Mouse (Mus musculus) heart, adult 9 months (tissue): Measurements from ENCODE around the gene Ptprcap.

Experiments used
- DNase-seq, 2 experiments: peaks; one replicate each; pipeline ENCODE4 v3.0.0; 2022; ENCODE audit warnings: low spot score in 2 of 2

Gene Ptprcap

GRCm38 (mm10) chr19:4194776-4195650 is 41.6 kb downstream of the Ptprcap start:
- DNase-seq: no peak

- DNase-seq: no peak
Measured at GRCm38 (mm10) chr19:4196048-4196447, 42.6 kb downstream of the Ptprcap start.

- peak in 1 of 2 experiments; percentile 48 for DNase-seq
Measured at GRCm38 (mm10) chr19:4196548-4196947, 43.1 kb downstream of the Ptprcap start.

GRCm38 (mm10) chr19:4197180-4197579 is 43.8 kb downstream of the Ptprcap start:
- DNase-seq: no peak

GRCm38 (mm10) chr19:4201291-4201909 is 48.0 kb downstream of the Ptprcap start, which contains the start of gene Rad9a:
Rad9a (minus strand) TSS chr19:4201662.
- peak; percentile 97 to 98 for DNase-seq

GRCm38 (mm10) chr19:4202149-4202548 is 48.7 kb downstream of the Ptprcap start:
- no peak for DNase-seq

GRCm38 (mm10) chr19:4203148-4203547 is 49.7 kb downstream of the Ptprcap start:
- DNase-seq: no peak

- DNase-seq: no peak
Measured at GRCm38 (mm10) chr19:4203604-4204326, 50.4 kb downstream of the Ptprcap start.

GRCm38 (mm10) chr19:4204889-4205288 is 51.5 kb downstream of the Ptprcap start:
- DNase-seq: no peak
